Mouse (Mus musculus) monocyte, adult 5-6 weeks (primary cell): ENCODE data around the gene Amd1. TPM values are rescaled to one million over a fixed set of nuclear protein-coding genes. Genes with fewer than 3 reads are reported as not detected.
A peak's percentile ranks its signal among the peaks of the same experiment; 100 is the strongest.

Experiments used
- ATAC-seq: fragments of 153-309, 156-312 bp; replicated peaks from 2 replicates; pipeline ENCODE4 v1.8.0; 2017; ENCODE audit warnings: mild to moderate bottlenecking; ENCODE audit not compliant: low TSS enrichment, insufficient number of reproducible peaks, severe bottlenecking, poor library complexity, low FRiP score
- total RNA-seq: library from RNA; stranded (forward); fragments of 200-1000, 200-491, 200-594 nt; gene quantifications from 3 replicates; pipeline ENCODE4 v1.2.3, GENCODE M21; 2017

Gene Amd1
- total RNA-seq: 78.0 to 100 TPM (median 91.1 TPM) in 3 replicates

DNA sequence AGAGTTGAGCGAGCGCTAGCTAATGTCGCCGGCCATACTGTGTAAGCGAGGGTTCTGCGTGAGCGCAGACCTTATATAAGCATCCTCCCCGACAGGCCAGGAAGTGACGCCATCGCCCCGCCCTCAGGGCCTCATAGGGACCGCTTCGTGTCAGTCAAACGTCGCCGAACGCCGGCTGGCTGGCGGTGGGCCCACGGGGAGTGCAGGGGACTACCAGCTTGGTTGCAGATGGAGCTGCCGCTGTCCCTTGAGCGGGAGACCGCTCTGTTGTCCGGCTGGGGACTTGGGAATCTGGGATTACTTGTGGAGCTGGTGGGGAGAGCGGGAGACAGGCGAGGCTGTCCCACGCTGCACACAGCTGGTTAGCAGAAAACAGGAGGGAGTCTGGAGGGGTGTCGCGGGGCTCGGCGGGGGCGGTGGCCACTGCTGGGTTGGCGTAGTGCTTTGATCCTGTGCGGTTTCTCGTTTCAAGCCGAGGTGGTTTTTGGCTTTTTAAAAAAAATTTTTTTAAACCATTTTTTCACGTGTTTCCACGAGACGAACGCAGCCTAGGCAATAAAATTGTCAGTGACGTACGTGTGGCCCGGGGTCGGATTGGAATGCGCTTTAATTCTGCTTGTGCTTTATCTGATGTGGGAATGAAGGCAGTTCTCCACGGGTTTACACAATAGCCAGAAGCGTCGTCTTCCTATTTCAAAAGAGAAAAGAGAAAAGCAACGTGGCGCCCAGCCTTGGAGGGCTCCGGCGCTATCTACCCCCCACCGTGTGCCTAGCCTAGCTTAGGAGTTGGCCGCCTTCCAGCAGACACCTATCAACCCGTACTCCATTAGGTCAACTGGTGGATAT lies at the start of gene Amd1:
Gene Amd1, minus strand, starts transcription at position 47 of the 846 bp plus-strand sequence.
- peak; percentile 98 for ATAC-seq

- ATAC-seq: no peak
These were observed 49.2 kb upstream of the Amd1 start for GRCm38 (mm10) chr10:40351156-40351555.

- ATAC-seq: no peak
These were observed 48.4 kb upstream of the Amd1 start for GRCm38 (mm10) chr10:40350245-40350932.

GRCm38 (mm10) chr10:40349631-40350177 lies 47.7 kb upstream of the Amd1 start:
- peak; percentile 3; the same call in 1 of the 2 replicates for ATAC-seq

- peak; percentile 91 for ATAC-seq
These were observed 46.9 kb upstream of the Amd1 start for GRCm38 (mm10) chr10:40348566-40349536.

GRCm38 (mm10) chr10:40347461-40347954 lies 45.5 kb upstream of the Amd1 start:
- no peak for ATAC-seq

DNA sequence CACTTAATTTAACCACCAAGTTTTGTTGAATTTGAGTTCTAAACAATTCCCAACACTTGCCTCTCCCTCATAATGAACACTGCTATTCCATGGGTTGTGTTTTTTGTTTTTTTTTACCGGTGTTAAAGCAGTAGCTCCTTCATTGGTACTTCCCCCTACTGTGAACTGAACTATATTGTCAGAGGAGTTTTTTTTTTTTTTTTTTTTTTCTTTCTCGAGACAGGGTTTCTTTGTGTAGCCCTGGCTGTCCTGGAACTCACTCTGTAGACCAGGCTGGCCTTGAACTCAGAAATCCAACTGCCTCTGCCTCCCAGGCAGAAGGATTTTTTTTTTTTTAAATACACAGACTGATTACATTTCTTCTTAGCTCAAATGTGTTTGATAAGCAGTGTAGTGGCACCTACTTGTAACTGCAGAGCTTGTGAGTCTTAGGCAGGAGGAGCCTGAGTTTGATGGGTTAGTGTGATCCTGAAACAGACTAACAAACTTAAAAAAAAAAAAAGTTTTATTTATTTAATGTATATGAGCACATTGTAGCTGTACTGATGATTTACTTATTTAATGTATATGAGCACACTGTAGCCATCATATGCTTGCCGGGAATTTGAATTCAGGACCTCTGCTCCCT lies 44.9 kb upstream of the Amd1 start:
- no peak for ATAC-seq

DNA sequence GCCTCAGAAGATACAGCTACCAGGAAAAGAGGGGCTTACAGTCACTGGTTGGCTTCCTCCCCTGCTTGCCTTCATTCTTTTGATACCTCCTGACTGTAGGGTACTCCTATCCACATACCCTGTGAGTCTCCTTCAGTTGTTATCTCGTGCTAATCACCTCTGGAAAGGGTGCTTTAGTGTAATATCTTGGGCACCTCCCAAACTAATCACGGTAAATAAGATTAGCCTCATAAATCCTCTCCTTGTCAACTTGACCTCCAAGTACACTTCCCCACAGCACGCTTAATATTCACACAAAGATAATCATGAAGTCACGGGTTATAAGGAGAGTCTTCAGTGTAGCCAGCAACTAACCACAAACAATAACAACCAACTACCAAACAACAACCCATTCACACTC lies 40.0 kb upstream of the Amd1 start:
- no peak for ATAC-seq

DNA sequence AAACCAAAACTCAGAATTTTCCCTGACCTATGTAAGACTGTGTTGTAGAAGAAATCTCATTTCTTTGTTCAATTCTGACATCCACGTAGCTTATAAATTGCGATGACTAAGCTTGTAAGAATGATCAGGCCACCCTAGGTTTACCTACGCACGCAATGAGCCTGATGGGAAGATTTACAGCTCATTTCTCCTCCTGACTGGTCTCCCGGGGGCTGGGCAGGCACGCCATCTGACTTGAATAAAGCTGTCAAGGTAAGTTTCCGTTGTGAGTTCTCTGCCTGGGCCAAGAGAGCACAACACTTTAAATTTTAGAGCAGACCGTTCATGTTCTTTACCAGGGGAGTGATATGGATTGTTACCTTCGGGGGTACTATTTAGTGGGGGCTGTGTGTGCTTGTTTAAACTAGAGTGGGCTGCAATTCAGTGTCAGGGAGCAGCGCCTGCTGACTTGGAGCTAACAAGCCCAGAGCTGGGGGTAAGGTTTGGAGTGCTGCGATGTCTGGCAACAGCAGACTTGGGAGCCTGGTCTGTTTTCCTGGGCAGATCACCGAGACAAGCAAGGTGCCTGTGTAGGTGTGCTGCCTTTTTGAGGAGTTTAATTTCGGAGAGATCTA lies 37.5 kb upstream of the Amd1 start, which contains the start of gene Cdk19:
Gene Cdk19, plus strand, starts transcription at position 214 of the 614 bp plus-strand sequence.
- no peak for ATAC-seq

DNA sequence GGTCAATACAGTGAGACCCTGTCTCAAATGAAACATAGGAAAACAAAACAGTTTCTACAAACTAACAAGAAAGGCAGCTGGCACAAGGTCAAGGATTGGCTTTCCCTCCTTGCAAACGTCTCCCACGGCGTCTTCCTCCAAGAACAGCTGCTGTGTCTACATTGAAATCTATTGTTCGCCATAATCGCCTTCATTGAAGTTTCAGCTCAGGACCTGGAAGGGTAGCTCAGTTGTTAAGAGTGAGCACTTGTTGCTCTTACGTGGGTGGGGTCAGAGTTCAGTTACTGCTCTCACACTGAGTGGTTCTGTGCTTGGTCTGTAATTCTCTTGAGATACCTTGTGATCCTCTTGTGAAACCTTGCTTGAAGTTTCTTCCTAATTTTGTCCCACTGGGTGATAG lies 30.9 kb upstream of the Amd1 start:
- no peak for ATAC-seq

- ATAC-seq: no peak
These were observed 28.3 kb upstream of the Amd1 start for GRCm38 (mm10) chr10:40330262-40330661.

DNA sequence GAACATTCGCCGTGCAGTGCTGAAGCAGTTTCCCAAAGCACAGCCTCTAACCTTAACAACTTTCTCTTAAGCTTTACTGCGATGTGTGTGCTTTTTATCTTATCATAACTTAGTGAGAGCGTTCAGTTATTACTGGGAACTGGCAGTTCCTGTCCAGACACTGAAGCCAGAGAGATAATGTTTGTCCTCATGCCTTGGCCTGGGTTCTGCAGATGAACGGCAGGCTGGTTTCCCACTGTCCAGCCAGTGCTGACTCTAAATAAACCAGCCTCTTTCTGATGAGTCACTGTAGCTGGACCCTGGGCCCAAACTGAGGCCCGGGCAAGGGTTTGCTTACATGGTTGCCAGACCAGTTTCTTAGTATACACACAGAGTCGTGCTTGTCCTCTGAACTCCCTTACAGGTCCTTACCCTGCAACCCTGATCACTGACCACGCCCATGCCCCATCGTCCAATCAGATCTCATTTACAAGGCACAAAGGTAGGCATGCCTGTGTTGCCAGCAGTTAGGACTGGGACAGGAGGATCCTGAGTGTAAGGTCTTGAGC lies 26.1 kb upstream of the Amd1 start:
- ATAC-seq: no peak

DNA sequence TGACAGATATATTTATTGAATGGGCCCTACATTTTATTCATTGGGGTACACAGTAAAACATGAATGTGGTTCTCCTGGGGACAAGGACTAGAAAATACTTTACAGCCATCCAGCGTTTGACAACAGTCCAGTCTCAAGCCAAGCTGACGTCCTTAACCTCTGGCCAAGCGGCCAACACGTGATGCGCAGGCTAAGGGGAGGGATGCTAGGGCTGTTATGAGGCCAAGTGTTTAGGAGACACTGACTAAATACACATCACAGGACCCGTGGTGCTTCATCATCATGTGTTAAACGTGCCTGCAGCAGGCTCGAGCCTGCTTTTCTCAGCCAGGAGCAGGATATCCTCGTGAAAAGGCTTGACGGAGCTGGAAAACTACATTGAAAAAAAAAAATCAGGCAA lies 18.3 kb upstream of the Amd1 start:
- ATAC-seq: no peak

DNA sequence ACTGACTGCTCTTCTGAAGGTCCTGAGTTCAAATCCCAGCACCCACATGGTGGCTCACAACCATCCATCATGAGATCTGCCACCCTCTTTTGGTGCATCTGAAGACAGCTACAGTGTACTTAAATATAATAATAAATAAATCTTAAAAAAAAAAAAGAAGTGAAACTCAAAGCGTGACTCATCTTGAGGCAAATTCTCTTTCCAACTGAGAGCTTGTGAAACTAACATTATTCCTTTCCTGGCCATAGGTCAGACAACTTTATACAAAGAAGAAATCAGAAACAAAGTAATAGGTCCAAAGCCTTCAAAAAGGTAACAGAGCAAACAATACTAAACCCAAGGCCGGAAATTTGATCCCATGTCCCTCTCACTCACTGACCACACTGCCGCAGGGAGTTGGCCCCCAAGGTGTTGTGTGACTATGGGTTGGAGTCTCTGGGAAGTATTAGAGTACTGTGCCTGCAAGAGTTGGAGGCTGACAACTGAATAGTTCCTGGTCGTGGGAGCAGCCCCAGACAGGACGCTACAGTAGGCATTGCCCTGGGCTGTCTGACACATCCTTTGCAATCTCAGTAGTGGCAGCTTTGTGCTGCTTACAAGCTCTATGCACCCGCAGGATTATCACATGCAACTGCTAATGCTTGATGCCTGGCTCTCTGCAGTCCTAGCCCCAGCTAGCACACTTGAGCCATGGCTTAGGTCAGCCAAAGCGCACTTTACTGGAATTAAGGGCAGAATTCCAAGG lies 15.0 kb upstream of the Amd1 start:
- peak; percentile 59; the same call in 1 of the 2 replicates for ATAC-seq

DNA sequence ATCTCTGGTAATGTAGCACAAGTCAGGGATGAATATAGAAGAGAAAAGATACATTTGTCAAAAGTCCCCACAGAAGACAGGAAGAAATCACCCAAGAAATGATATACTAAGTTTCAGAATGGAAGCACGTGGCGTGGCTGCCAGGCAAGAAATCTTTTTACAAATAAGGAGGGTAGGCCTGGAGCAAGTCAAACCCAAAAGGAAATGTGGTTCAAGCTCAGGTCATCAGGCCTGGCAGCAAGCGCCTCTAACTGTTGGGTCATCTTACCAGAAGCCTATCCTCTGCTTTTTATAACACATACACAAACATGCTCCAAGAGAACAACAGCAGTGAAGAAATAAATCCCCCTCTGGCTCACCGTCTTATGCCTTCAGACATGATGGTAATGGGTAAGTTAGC lies 10.8 kb upstream of the Amd1 start:
- no peak for ATAC-seq

DNA sequence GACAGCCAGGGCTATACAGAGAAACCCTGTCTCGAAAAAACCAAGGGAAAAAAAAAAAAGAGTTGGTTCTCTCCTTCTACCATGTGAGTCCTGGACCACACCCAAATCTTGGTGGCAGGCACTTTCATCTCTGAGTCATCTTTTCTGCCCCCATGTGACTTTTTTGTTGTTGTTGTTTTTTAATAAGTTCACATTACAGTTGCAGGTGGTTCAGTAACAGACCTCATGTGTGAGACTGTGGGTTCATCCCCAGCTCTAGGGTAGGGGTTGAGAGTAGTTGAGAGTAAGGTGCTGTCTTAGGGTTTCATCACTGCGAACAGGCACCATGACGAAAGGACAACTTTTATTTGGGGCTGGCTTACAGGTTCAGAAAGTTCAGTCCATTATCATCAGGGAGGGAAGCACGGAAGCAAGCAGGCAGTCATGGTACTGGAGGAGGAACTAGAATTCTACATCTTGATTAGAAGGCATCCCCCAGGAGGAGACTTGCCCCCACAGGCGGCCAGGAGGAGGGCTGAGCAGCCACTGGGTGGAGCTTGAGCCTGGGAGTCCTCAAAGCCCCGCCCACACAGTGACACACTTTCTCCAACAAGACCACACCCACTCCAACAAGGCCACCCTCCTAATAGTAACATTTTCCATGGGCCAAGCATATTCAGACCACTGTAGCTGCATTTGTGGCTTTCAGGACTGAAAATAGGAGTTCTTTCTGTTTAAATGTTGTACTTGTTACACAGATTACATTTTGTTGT lies 8.1 kb upstream of the Amd1 start:
- peak; percentile 86 for ATAC-seq
